Mouse (Mus musculus): ENCODE data around the gene Dysf. TPM values are rescaled to one million over a fixed set of nuclear protein-coding genes. Genes with fewer than 3 reads are reported as not detected.
"Not testable (repeated sequence)": the region's sequence is repeated elsewhere in the genome, so short reads cannot be mapped to it uniquely, and the experiment has no call there.

Dysf gene
- polyA plus RNA-seq, 1 experiment from 2014 or later: 4.7 TPM

- ATAC-seq (replicated peaks; ENCODE audit: low FRiP score): not testable (repeated sequence)
Observed at GRCm38 (mm10) chr6:84014961-84015683, 6.7 kb downstream of the Dysf start.

GRCm38 (mm10) chr6:84016851-84017250 lies 8.5 kb downstream of the Dysf start:
- Histone ChIP-seq H3K4me2 (no peak overlapping the region), H3K27me3 (replicated peaks; ENCODE audit: control insufficient read depth, insufficient read depth, low read length) (peaks cover 22% of the 10 kb centered on the region), H3K4me1 (replicated peaks; ENCODE audit: control insufficient read depth, insufficient read depth, low read length) (no peaks in the 10 kb centered on the region), H3K9me3 (ENCODE audit: control insufficient read depth, low read length) (no peaks in the 10 kb centered on the region), H3K36me3 (ENCODE audit: control insufficient read depth, insufficient read depth, low read length) (no peaks in the 10 kb centered on the region), H3K27ac (ENCODE audit: low read depth, low read length) (no peak overlapping the region), H3K9ac (ENCODE audit: low read depth, low read length) (no peak overlapping the region), H3K4me3 (ENCODE audit: low read depth, low read length) (no peak overlapping the region)
- 82% methylated on average over 7 of the region's 7 CpGs for WGBS
- ATAC-seq (replicated peaks; ENCODE audit: low FRiP score) (no peak), DNase-seq (ENCODE audit: low spot score) (no peak)

More at GRCm38 (mm10) chr6:84014961-84015683, 6.7 kb downstream of the Dysf start:
- DNase-seq (ENCODE audit: low spot score); H3K4me1 ChIP-seq (replicated peaks; ENCODE audit: control insufficient read depth, insufficient read depth, low read length); H3K27ac ChIP-seq (ENCODE audit: low read depth, low read length); H3K4me3 ChIP-seq (ENCODE audit: low read depth, low read length); H3K9ac ChIP-seq (ENCODE audit: low read depth, low read length); H3K36me3 ChIP-seq (ENCODE audit: control insufficient read depth, insufficient read depth, low read length); H3K4me2 ChIP-seq; H3K9me3 ChIP-seq (ENCODE audit: control insufficient read depth, low read length): not testable (repeated sequence)
- 59% methylated on average over 4 of the region's 4 CpGs for WGBS
- H3K27me3 ChIP-seq (replicated peaks; ENCODE audit: control insufficient read depth, insufficient read depth, low read length): peaks cover 26% of the 10 kb centered on the region

- Histone ChIP-seq H3K4me2 (no peak overlapping the region), H3K4me1 (replicated peaks; ENCODE audit: control insufficient read depth, insufficient read depth, low read length) (no peaks in the 10 kb centered on the region), H3K27ac (ENCODE audit: low read depth, low read length) (no peak overlapping the region), H3K36me3 (ENCODE audit: control insufficient read depth, insufficient read depth, low read length) (no peaks in the 10 kb centered on the region), H3K9me3 (ENCODE audit: control insufficient read depth, low read length) (no peaks in the 10 kb centered on the region), H3K9ac (ENCODE audit: low read depth, low read length) (no peak overlapping the region), H3K27me3 (replicated peaks; ENCODE audit: control insufficient read depth, insufficient read depth, low read length) (peaks cover 22% of the 10 kb centered on the region), H3K4me3 (ENCODE audit: low read depth, low read length) (no peak overlapping the region)
- ATAC-seq (replicated peaks; ENCODE audit: low FRiP score): no peak
- WGBS: 48% methylated on average over 3 of the region's 3 CpGs
- no peak for DNase-seq (ENCODE audit: low spot score)
Observed at GRCm38 (mm10) chr6:84017392-84017791, 9.0 kb downstream of the Dysf start.

GRCm38 (mm10) chr6:84018906-84019550 lies 10.6 kb downstream of the Dysf start:
- DNase-seq (ENCODE audit: low spot score): no peak
- no peak for ATAC-seq (replicated peaks; ENCODE audit: low FRiP score)

GRCm38 (mm10) chr6:84020002-84020401 lies 11.6 kb downstream of the Dysf start:
- H3K4me1 ChIP-seq (replicated peaks; ENCODE audit: control insufficient read depth, insufficient read depth, low read length): no peaks in the 10 kb centered on the region
- H3K4me2 ChIP-seq: no peak overlapping the region
- WGBS: 36% methylated on average over 4 of the region's 4 CpGs
- H3K27me3 ChIP-seq (replicated peaks; ENCODE audit: control insufficient read depth, insufficient read depth, low read length): peaks cover 22% of the 10 kb centered on the region
- no peak overlapping the region for H3K27ac ChIP-seq (ENCODE audit: low read depth, low read length)
- H3K9ac ChIP-seq (ENCODE audit: low read depth, low read length): no peak overlapping the region
- H3K9me3 ChIP-seq (ENCODE audit: control insufficient read depth, low read length): no peaks in the 10 kb centered on the region
- H3K36me3 ChIP-seq (ENCODE audit: control insufficient read depth, insufficient read depth, low read length): no peaks in the 10 kb centered on the region
- ATAC-seq (replicated peaks; ENCODE audit: low FRiP score) (no peak), DNase-seq (ENCODE audit: low spot score) (no peak)
- H3K4me3 ChIP-seq (ENCODE audit: low read depth, low read length): no peak overlapping the region

More at GRCm38 (mm10) chr6:84018906-84019550, 10.6 kb downstream of the Dysf start:
- Histone ChIP-seq H3K9ac (ENCODE audit: low read depth, low read length) (no peak overlapping the region), H3K27ac (ENCODE audit: low read depth, low read length) (no peak overlapping the region), H3K4me3 (ENCODE audit: low read depth, low read length) (peak overlapping the region; percentile 27), H3K27me3 (replicated peaks; ENCODE audit: control insufficient read depth, insufficient read depth, low read length) (peaks cover 22% of the 10 kb centered on the region), H3K4me1 (replicated peaks; ENCODE audit: control insufficient read depth, insufficient read depth, low read length) (no peaks in the 10 kb centered on the region), H3K9me3 (ENCODE audit: control insufficient read depth, low read length) (no peaks in the 10 kb centered on the region), H3K4me2 (peak overlapping the region; percentile 54), H3K36me3 (ENCODE audit: control insufficient read depth, insufficient read depth, low read length) (no peaks in the 10 kb centered on the region)
- WGBS: 4% methylated on average over 28 of the region's 28 CpGs

- Histone ChIP-seq H3K9me3 (ENCODE audit: control insufficient read depth, low read length) (no peaks in the 10 kb centered on the region), H3K4me1 (replicated peaks; ENCODE audit: control insufficient read depth, insufficient read depth, low read length) (no peaks in the 10 kb centered on the region), H3K4me3 (ENCODE audit: low read depth, low read length) (no peak overlapping the region), H3K27me3 (replicated peaks; ENCODE audit: control insufficient read depth, insufficient read depth, low read length) (peaks cover 22% of the 10 kb centered on the region), H3K4me2 (no peak overlapping the region), H3K36me3 (ENCODE audit: control insufficient read depth, insufficient read depth, low read length) (no peaks in the 10 kb centered on the region), H3K27ac (ENCODE audit: low read depth, low read length) (no peak overlapping the region), H3K9ac (ENCODE audit: low read depth, low read length) (no peak overlapping the region)
- WGBS: 42% methylated on average over 3 of the region's 3 CpGs
- ATAC-seq (replicated peaks; ENCODE audit: low FRiP score): no peak
- DNase-seq (ENCODE audit: low spot score): no peak
Observed at GRCm38 (mm10) chr6:84021990-84022389, 13.6 kb downstream of the Dysf start.

GRCm38 (mm10) chr6:84025636-84026035 lies 17.2 kb downstream of the Dysf start:
- H3K4me2 ChIP-seq: no peak overlapping the region
- ATAC-seq (replicated peaks; ENCODE audit: low FRiP score) (no peak), DNase-seq (ENCODE audit: low spot score) (no peak)
- no peaks in the 10 kb centered on the region for H3K4me1 ChIP-seq (replicated peaks; ENCODE audit: control insufficient read depth, insufficient read depth, low read length)
- H3K36me3 ChIP-seq (ENCODE audit: control insufficient read depth, insufficient read depth, low read length): no peaks in the 10 kb centered on the region
- no peak overlapping the region for H3K4me3 ChIP-seq (ENCODE audit: low read depth, low read length)
- H3K9ac ChIP-seq (ENCODE audit: low read depth, low read length): no peak overlapping the region
- no peak overlapping the region for H3K27ac ChIP-seq (ENCODE audit: low read depth, low read length)
- 72% methylated on average over 3 of the region's 3 CpGs for WGBS
- H3K27me3 ChIP-seq (replicated peaks; ENCODE audit: control insufficient read depth, insufficient read depth, low read length): no peaks in the 10 kb centered on the region
- H3K9me3 ChIP-seq (ENCODE audit: control insufficient read depth, low read length): no peaks in the 10 kb centered on the region

GRCm38 (mm10) chr6:84028791-84029190 lies 20.4 kb downstream of the Dysf start:
- no peak overlapping the region for H3K4me3 ChIP-seq (ENCODE audit: low read depth, low read length)
- no peak for ATAC-seq (replicated peaks; ENCODE audit: low FRiP score)
- no peaks in the 10 kb centered on the region for H3K36me3 ChIP-seq (ENCODE audit: control insufficient read depth, insufficient read depth, low read length)
- H3K27ac ChIP-seq (ENCODE audit: low read depth, low read length): no peak overlapping the region
- no peaks in the 10 kb centered on the region for H3K27me3 ChIP-seq (replicated peaks; ENCODE audit: control insufficient read depth, insufficient read depth, low read length)
- no peaks in the 10 kb centered on the region for H3K4me1 ChIP-seq (replicated peaks; ENCODE audit: control insufficient read depth, insufficient read depth, low read length)
- no peak overlapping the region for H3K4me2 ChIP-seq
- DNase-seq (ENCODE audit: low spot score): no peak
- H3K9ac ChIP-seq (ENCODE audit: low read depth, low read length): no peak overlapping the region
- no peaks in the 10 kb centered on the region for H3K9me3 ChIP-seq (ENCODE audit: control insufficient read depth, low read length)

- Histone ChIP-seq H3K4me1 (replicated peaks; ENCODE audit: control insufficient read depth, insufficient read depth, low read length) (no peaks in the 10 kb centered on the region), H3K27ac (ENCODE audit: low read depth, low read length) (no peak overlapping the region), H3K9ac (ENCODE audit: low read depth, low read length) (no peak overlapping the region), H3K9me3 (ENCODE audit: control insufficient read depth, low read length) (no peaks in the 10 kb centered on the region), H3K4me3 (ENCODE audit: low read depth, low read length) (no peak overlapping the region), H3K27me3 (replicated peaks; ENCODE audit: control insufficient read depth, insufficient read depth, low read length) (no peaks in the 10 kb centered on the region), H3K4me2 (no peak overlapping the region), H3K36me3 (ENCODE audit: control insufficient read depth, insufficient read depth, low read length) (no peaks in the 10 kb centered on the region)
- DNase-seq (ENCODE audit: low spot score) (no peak), ATAC-seq (replicated peaks; ENCODE audit: low FRiP score) (no peak)
- 94% methylated on average over 7 of the region's 7 CpGs for WGBS
Observed at GRCm38 (mm10) chr6:84029775-84030174, 21.4 kb downstream of the Dysf start.

Data from liver, embryonic 11.5 days (tissue).